Mouse (Mus musculus) kidney, embryonic 15.5 days (tissue): ENCODE measurements around the gene Sh3gl2. TPM values are rescaled to one million over a fixed set of nuclear protein-coding genes. Genes with fewer than 3 reads are reported as not detected.

Source experiments
- ATAC-seq: fragments of 200-750 bp; cut with Nextera tagmentation; replicated peaks from 2 replicates; pipeline ENCODE4 v1.8.0; 2017; ENCODE audit warnings: moderate TSS enrichment; ENCODE audit not compliant: low FRiP score
- H3K27ac ChIP-seq: fragments of 300-500 bp; sonication (generic); 2 replicates; pipeline ENCODE4 v1.5.1; 2015; ENCODE audit warnings: mild to moderate bottlenecking, inconsistent platforms
- H3K27me3 ChIP-seq: fragments of 300-500 bp; sonication (generic); 2 replicates; pipeline ENCODE4 v1.6.1; 2015; ENCODE audit warnings: inconsistent platforms
- H3K36me3 ChIP-seq: fragments of 300-500 bp; sonication (generic); 2 replicates; pipeline ENCODE4 v1.6.1; 2015; ENCODE audit warnings: inconsistent platforms
- H3K4me1 ChIP-seq: fragments of 300-500 bp; sonication (generic); 2 replicates; pipeline ENCODE4 v1.6.1; 2015; ENCODE audit warnings: inconsistent platforms
- H3K4me2 ChIP-seq: fragments of 300-500 bp; sonication (generic); 2 replicates; pipeline ENCODE4 v1.6.1; 2015; ENCODE audit warnings: moderate library complexity, mild to moderate bottlenecking, inconsistent platforms
- H3K4me3 ChIP-seq: fragments of 300-500 bp; sonication (generic); replicated peaks from 2 replicates; pipeline ENCODE4 v1.5.1; 2015; ENCODE audit warnings: mild to moderate bottlenecking, inconsistent platforms
- H3K9ac ChIP-seq: fragments of 300-500 bp; sonication (generic); 2 replicates; pipeline ENCODE4 v1.6.1; 2015; ENCODE audit warnings: mild to moderate bottlenecking, inconsistent platforms
- H3K9me3 ChIP-seq: fragments of 300-500 bp; sonication (generic); replicated peaks from 2 replicates; pipeline ENCODE4 v1.6.1; 2016; ENCODE audit warnings: inconsistent platforms
- WGBS: fragments of 180-500 bp; shearing (Covaris S2); methylation state at CpG from one replicate; pipeline ENCODE4 v1.1.7; 2015; ENCODE audit warnings: mixed read lengths; 5-methylcytosine and 5-hydroxymethylcytosine counted together
- polyA plus RNA-seq: library from polyadenylated mRNA; unstranded; fragments of >200 nt; fragmentation: Nextera tagmentation; extraction: Ambion mirVana; gene quantifications from 2 replicates; pipeline ENCODE4 v1.2.1, GENCODE M21; 2015

Gene Sh3gl2
- polyA plus RNA-seq, 1 experiment from 2014 or later = 16.8 TPM

DNA sequence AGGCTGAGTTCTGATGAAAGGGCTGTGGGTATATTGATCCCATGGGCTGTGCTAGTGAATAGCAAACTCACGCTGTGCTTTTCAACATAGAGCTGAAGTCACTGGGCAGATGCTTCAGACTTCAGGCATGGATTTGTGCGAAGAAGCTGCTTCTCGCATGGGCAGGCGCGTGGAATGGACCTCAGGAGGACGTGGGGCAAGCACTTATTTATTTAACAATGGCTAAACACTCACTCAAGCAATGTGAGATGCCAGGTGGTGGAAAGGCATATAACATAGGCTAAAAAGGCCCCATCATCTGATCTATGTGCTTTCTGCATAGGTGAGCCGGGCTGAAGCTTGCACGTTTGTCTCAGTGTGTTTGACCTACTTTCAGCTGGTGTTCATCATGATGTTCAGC lies 193.8 kb downstream of the Sh3gl2 start:
- Histone ChIP-seq H3K4me2 (no peak overlapping the region), H3K9me3 (no peaks in the 10 kb centered on the region), H3K36me3 (no peaks in the 10 kb centered on the region), H3K9ac (no peak overlapping the region), H3K4me3 (no peak overlapping the region), H3K27ac (no peak overlapping the region), H3K4me1 (no peaks in the 10 kb centered on the region), H3K27me3 (no peaks in the 10 kb centered on the region)
- 58% methylated on average over 8 of the region's 8 CpGs for whole genome bisulfite sequencing
- ATAC-seq = peak; percentile 58

DNA sequence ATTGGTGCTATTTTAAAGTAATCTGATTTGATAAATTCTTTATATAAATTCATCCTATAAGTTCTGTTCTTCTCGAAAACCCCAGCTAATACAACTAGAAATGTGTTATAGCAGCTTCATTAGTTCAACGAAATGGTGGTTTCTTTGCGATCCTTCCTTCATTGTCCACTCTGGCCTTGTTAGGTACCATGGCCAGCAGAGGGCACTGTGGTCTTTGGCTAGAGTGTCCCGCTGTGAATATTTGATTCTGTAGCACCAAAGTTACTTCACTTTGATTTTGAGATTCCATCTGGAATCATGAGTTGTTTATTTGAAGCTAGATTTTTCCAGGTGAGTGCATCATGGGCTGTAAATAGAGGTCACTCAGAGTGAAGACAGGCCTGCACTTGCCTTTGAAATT lies 197.9 kb downstream of the Sh3gl2 start:
- H3K4me3 ChIP-seq = no peak overlapping the region
- H3K27ac ChIP-seq = no peak overlapping the region
- H3K4me2 ChIP-seq = no peak overlapping the region
- 39% methylated on average over 4 of the region's 4 CpGs for WGBS
- no peaks in the 10 kb centered on the region for H3K27me3 ChIP-seq
- ATAC-seq = no peak
- no peaks in the 10 kb centered on the region for H3K36me3 ChIP-seq
- H3K9me3 ChIP-seq = no peaks in the 10 kb centered on the region
- no peak overlapping the region for H3K9ac ChIP-seq
- H3K4me1 ChIP-seq = no peaks in the 10 kb centered on the region

DNA sequence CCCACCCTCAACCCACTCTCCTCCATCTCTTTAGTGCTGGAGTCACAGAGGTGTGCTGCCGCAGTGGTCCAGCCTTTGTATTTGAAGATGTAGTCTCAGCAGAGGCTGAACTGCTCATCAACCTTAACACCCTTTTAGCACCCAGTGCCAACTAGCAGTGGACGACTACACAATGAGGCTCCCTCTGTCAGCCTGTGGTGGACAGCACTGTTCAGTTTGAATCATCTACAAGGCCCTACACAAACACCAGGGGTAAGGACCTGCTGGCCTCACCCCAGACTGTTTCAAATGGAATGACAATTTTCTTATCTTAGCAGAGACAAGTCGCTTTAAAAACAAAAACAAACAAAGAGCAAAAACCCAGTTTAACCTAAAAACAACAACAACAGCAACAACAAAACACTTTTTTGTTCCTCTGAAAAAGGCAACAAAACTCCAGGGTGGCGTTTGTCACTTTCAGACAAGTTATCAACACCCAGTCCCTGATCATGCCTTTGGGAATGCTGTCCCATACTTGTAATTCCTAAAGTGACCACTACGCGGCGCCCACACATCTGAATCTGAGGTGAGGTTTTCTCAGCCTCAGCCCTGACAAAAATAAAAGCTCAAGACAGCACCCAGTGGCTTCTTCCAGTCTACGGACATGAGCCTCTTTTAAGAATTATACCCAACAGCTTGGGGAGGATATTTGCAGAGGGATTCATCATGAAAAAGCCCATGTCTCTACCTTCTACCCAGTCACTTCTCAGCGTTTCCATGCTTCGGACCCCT lies 199.7 kb downstream of the Sh3gl2 start:
- no peak overlapping the region for H3K4me3 ChIP-seq
- H3K36me3 ChIP-seq = no peaks in the 10 kb centered on the region
- H3K9me3 ChIP-seq = no peaks in the 10 kb centered on the region
- H3K9ac ChIP-seq = no peak overlapping the region
- ATAC-seq = no peak
- no peak overlapping the region for H3K4me2 ChIP-seq
- WGBS = 42% methylated on average over 10 of the region's 10 CpGs
- no peak overlapping the region for H3K27ac ChIP-seq
- no peaks in the 10 kb centered on the region for H3K4me1 ChIP-seq
- no peaks in the 10 kb centered on the region for H3K27me3 ChIP-seq

DNA sequence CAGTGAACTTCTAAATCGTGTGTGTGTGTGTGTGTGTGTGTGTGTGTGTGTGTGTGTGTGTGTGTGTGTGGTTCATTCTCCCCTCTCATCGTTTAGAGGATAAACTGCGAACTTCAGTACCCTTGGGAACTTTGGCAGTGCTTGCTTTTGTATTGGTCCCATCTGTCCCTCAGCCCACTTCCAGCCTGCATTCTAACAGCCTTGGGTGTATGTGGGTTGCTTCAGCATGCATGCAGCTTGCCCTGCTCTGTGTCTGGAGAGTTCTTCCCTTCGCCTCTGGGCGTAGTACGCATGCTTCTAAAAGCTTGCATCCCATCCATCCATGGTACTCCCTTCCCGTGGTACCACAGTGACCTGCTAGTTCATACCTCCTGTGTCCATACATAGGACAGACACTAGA lies 200.3 kb downstream of the Sh3gl2 start:
- WGBS = 78% methylated on average over 7 of the region's 7 CpGs
- ATAC-seq = no peak
- Histone ChIP-seq H3K4me3 (no peak overlapping the region), H3K36me3 (no peaks in the 10 kb centered on the region), H3K27ac (no peak overlapping the region), H3K4me1 (no peaks in the 10 kb centered on the region), H3K27me3 (no peaks in the 10 kb centered on the region), H3K9ac (no peak overlapping the region), H3K9me3 (no peaks in the 10 kb centered on the region), H3K4me2 (no peak overlapping the region)

DNA sequence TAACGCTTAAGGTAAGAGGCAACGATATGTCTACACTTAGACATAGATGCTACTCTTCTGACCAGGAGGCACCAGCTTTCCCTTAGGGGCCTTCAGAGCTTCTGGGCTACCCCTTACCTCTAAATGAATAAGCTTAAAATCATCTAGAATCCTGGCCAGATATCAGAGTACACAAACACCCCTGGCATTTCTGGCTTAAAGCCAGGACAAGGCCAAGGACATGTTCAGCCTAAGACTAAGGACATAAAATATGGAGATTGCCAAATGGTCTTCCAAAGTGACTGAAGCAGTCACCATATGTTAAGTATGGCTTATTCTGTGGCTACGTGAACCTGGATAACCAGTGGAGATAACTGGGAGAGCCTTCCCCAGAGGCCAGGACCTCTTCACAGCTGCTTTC lies 211.5 kb downstream of the Sh3gl2 start:
- H3K9ac ChIP-seq = no peak overlapping the region
- no peaks in the 10 kb centered on the region for H3K9me3 ChIP-seq
- H3K4me2 ChIP-seq = no peak overlapping the region
- no peaks in the 10 kb centered on the region for H3K4me1 ChIP-seq
- no peaks in the 10 kb centered on the region for H3K36me3 ChIP-seq
- ATAC-seq = no peak
- H3K4me3 ChIP-seq = no peak overlapping the region
- H3K27ac ChIP-seq = no peak overlapping the region
- no peaks in the 10 kb centered on the region for H3K27me3 ChIP-seq
- 90% methylated on average over 3 of the region's 3 CpGs for WGBS

DNA sequence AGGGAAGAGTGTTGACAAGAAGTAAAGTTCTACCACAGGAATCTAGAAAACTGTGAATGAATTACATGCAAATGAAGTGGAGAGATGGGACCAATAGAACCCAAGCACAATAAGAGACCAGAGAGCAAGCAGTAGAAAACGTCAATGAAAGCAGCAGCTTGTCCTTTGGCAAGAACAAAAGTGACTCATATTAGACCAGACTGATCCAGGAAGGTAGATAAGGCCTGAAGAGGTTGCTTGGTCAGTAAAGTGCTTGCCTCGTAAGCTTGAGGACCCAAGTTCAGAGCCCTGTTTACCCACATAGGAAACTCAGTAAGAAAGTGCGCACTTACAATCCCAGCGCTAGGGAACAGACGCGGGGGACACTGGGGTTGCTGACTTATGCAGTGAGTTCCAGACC lies 215.5 kb downstream of the Sh3gl2 start:
- H3K27me3 ChIP-seq = no peaks in the 10 kb centered on the region
- no peak overlapping the region for H3K9ac ChIP-seq
- 85% methylated on average over 6 of the region's 6 CpGs for WGBS
- H3K9me3 ChIP-seq = no peaks in the 10 kb centered on the region
- no peak overlapping the region for H3K4me3 ChIP-seq
- ATAC-seq = no peak
- H3K4me1 ChIP-seq = no peaks in the 10 kb centered on the region
- no peak overlapping the region for H3K27ac ChIP-seq
- no peak overlapping the region for H3K4me2 ChIP-seq
- H3K36me3 ChIP-seq = no peaks in the 10 kb centered on the region

DNA sequence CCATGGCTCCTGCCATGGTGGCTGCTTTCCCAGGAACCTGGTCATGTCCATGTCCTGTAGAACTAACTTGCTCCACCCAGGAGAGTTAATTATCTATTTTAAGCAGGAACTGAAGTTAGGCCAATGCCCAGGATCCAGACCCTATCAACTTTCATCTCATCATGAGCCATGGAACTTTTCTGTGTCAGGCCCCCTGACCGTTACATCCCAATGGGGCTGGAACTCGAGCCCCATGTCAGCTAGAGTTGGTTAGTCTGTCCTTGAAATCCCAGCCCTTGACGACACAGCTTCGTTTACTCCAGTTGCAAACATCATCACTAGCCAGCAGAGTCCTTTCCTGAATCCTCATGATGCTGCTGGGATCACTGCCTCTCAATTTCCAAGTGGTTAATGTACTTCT lies 221.3 kb downstream of the Sh3gl2 start:
- no peak overlapping the region for H3K4me2 ChIP-seq
- H3K4me1 ChIP-seq = no peaks in the 10 kb centered on the region
- no peaks in the 10 kb centered on the region for H3K27me3 ChIP-seq
- no peaks in the 10 kb centered on the region for H3K9me3 ChIP-seq
- no peak overlapping the region for H3K4me3 ChIP-seq
- no peaks in the 10 kb centered on the region for H3K36me3 ChIP-seq
- no peak overlapping the region for H3K27ac ChIP-seq
- WGBS = 77% methylated on average over 4 of the region's 4 CpGs
- ATAC-seq = no peak
- H3K9ac ChIP-seq = no peak overlapping the region

DNA sequence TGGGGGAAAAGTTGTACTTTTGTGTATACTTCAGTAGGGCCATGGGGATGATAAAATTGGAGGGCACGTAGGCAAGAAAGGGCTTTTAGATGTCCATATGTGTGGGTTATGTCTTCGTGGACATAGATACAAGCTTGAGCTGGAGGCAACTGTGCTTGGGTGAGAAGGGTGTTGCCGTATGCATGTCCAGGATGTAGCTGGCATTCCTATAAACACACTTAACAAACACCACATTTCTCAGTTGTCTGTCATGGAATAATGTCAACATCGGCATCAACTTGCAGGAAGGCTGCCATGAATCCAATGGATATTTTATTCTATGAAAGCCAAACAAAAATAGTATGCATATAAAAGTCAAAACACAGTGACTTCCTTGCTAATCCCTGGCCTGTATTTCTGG lies 227.9 kb downstream of the Sh3gl2 start:
- 92% methylated on average over 4 of the region's 4 CpGs for WGBS
- Histone ChIP-seq H3K9ac (no peak overlapping the region), H3K4me2 (no peak overlapping the region), H3K4me3 (no peak overlapping the region), H3K27ac (no peak overlapping the region), H3K27me3 (no peaks in the 10 kb centered on the region), H3K4me1 (0 out of 2 replicates have a peak, but pooled peaks cover 4% of the 10 kb centered on the region), H3K36me3 (no peaks in the 10 kb centered on the region), H3K9me3 (no peaks in the 10 kb centered on the region)
- ATAC-seq = no peak

DNA sequence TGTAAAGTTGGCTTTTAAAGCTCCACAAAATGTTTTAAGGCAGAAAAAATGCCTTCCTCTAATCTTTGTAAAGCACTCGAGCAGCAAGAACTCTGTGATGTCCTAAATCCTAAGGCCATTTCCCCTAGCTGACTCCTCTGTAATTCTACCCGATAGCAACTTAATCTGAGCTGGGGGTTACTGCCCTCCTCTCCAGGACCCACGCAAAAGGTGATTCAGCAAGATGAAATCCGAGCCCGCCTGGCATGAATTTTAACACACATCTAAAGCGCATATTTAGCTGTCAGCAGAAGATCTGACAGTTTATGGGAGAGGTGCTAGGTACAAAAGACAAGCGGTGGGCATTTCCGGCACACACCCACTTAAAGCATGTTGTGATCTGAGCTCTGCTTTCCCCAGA lies 229.8 kb downstream of the Sh3gl2 start:
- Histone ChIP-seq H3K4me2 (no peak overlapping the region), H3K27me3 (no peaks in the 10 kb centered on the region), H3K4me3 (no peak overlapping the region), H3K9me3 (no peaks in the 10 kb centered on the region), H3K36me3 (no peaks in the 10 kb centered on the region), H3K4me1 (0 out of 2 replicates have a peak, but pooled peaks cover 4% of the 10 kb centered on the region), H3K9ac (no peak overlapping the region), H3K27ac (no peak overlapping the region)
- peak; percentile 43; the same call in 1 of the 2 replicates for ATAC-seq
- 23% methylated on average over 8 of the region's 8 CpGs for WGBS

DNA sequence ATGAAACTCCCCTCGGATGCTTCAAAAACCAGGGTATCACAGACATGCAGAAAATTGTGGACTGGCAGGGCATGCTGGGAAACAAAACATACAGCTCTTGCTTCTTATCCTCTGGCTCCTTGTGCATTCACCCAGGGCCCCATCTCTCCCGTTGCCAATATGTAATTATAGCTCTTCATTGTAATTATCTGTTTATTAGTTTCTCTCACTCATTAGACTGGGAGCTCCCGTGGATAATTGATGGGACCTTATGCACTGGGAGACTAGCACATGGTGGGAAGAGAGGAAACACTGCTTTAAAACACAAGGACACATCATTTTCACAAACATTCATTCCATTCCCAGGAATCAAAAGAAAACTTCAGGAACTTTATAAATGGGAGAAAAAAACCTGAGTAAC lies 233.9 kb downstream of the Sh3gl2 start:
- no peaks in the 10 kb centered on the region for H3K36me3 ChIP-seq
- 0 out of 2 replicates have a peak, but pooled peaks cover 4% of the 10 kb centered on the region for H3K4me1 ChIP-seq
- no peaks in the 10 kb centered on the region for H3K27me3 ChIP-seq
- WGBS = 56% methylated on average over 3 of the region's 3 CpGs
- no peak overlapping the region for H3K4me2 ChIP-seq
- no peak overlapping the region for H3K27ac ChIP-seq
- no peaks in the 10 kb centered on the region for H3K9me3 ChIP-seq
- no peak overlapping the region for H3K4me3 ChIP-seq
- no peak overlapping the region for H3K9ac ChIP-seq
- no peak for ATAC-seq

DNA sequence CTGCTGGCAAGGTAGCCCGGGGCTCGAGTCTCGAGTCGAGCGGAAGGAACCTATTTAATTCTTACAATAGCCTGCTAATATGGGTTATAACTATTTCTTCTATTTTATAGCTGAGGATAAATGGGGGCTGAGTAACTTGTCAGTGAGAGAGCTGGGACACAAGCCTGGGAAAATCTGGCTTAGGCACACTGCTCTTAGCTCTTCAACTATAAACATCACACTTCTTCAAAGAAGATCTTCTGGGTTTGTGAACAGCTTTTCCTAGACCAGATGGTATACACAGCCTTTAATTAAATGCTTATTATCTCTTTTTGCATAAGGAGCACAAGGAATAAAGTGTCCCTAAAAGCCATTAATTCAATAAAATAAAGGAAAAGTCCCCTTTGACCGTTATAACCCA lies 278.7 kb downstream of the Sh3gl2 start:
- Histone ChIP-seq H3K4me1 (no peaks in the 10 kb centered on the region), H3K27ac (no peak overlapping the region), H3K9me3 (no peaks in the 10 kb centered on the region), H3K4me3 (no peak overlapping the region), H3K4me2 (no peak overlapping the region), H3K36me3 (no peaks in the 10 kb centered on the region), H3K9ac (no peak overlapping the region), H3K27me3 (no peaks in the 10 kb centered on the region)
- no peak for ATAC-seq
- WGBS = 94% methylated on average over 6 of the region's 6 CpGs

DNA sequence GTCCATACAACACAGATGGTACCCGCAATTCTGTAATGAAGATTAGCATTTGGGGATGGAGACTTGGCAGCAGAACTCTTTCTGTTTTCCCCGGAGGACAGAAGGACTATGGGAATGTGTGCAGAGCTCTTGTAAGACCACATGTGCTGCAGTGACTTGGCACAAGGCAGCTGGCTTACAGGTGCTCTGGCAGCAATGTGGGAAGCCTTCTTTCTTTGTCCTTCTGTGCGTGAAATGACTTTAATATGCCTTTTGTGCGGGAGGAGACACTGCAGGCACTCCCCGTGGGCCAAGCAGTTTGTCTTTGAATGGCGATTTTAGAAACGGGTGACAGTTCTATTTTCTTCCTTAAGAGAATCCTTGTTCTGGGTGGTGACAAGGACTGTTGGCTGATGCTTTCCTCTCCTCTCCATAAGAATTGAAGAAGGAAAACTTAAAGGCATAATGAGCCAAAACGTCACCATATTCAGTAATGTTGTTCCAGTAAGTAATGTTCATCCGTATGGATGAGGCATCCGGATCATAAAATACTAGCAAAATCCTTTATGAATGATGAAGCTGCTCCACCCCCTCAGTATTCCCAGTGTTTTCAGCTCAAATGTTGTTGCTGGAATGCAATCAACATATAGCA lies 281.5 kb downstream of the Sh3gl2 start:
- Histone ChIP-seq H3K4me2 (no peak overlapping the region), H3K9me3 (no peaks in the 10 kb centered on the region), H3K27ac (no peak overlapping the region), H3K4me1 (no peaks in the 10 kb centered on the region), H3K36me3 (no peaks in the 10 kb centered on the region), H3K9ac (no peak overlapping the region), H3K27me3 (no peaks in the 10 kb centered on the region), H3K4me3 (no peak overlapping the region)
- 79% methylated on average over 10 of the region's 10 CpGs for WGBS
- ATAC-seq = no peak

DNA sequence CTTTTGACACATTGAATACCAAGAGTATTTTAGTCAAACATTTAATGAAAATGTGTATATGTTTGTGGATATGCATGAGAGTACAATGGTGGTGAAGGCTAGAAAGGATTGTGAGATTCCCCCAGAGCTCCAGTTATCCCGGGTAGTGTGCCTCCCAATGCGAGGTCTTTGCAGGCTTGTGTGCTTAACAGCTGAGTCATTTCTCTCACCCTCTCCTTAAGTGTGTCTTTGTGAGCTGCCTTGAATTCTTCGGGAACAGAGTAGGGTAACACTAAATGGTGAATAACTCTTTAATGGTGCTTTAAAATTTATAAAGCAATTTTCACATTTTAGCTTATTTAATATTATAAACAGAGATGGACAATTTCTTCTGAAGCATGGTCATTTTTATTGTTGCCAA lies 300.8 kb downstream of the Sh3gl2 start:
- Histone ChIP-seq H3K36me3 (no peaks in the 10 kb centered on the region), H3K27me3 (no peaks in the 10 kb centered on the region), H3K9me3 (no peaks in the 10 kb centered on the region), H3K9ac (no peak overlapping the region), H3K4me3 (no peak overlapping the region), H3K4me2 (no peak overlapping the region), H3K4me1 (no peaks in the 10 kb centered on the region), H3K27ac (no peak overlapping the region)
- 61% methylated on average over 3 of the region's 3 CpGs for WGBS
- ATAC-seq = no peak
